Mouse (Mus musculus) embryonic facial prominence, embryonic 10.5 days (tissue): ENCODE measurements at regions not wholly inside any gene's neighbourhood (a gene's known extent, or its start where the extent isn't known, plus 50 kb on each side); places are given as distances from the start of the nearest gene placed in this dataset.

ENCODE experiments used
- DNase-seq: peaks from one replicate; pipeline ENCODE4 v3.0.0-alpha.2; 2017; ENCODE audit warnings: low spot score
- H3K27ac ChIP-seq: fragments of 300-500 bp; sonication (generic); replicated peaks from 2 replicates; pipeline ENCODE4 v1.5.1; 2016; ENCODE audit warnings: mild to moderate bottlenecking
- H3K27me3 ChIP-seq: fragments of 300-500 bp; sonication (generic); replicated peaks from 2 replicates; pipeline ENCODE4 v1.6.1; 2016; ENCODE audit warnings: low read depth, mild to moderate bottlenecking; ENCODE audit not compliant: poor library complexity, severe bottlenecking
- H3K36me3 ChIP-seq: fragments of 300-500 bp; sonication (generic); replicated peaks from 2 replicates; pipeline ENCODE4 v1.6.1; 2016; ENCODE audit warnings: mild to moderate bottlenecking, moderate library complexity
- H3K4me1 ChIP-seq: fragments of 300-500 bp; sonication (generic); 2 replicates; pipeline ENCODE4 v1.6.1; 2016
- H3K4me3 ChIP-seq: fragments of 300-500 bp; sonication (generic); 2 replicates; pipeline ENCODE4 v1.5.1; 2016; ENCODE audit warnings: mild to moderate bottlenecking, moderate library complexity
- H3K9me3 ChIP-seq: fragments of 300-500 bp; sonication (generic); 2 replicates; pipeline ENCODE4 v1.6.1; 2016; ENCODE audit warnings: mild to moderate bottlenecking
- WGBS: fragments of 180-500 bp; shearing (Covaris S2); methylation state at CpG from one replicate; pipeline ENCODE4 v1.1.7; 2016; 5-methylcytosine and 5-hydroxymethylcytosine counted together

- Histone ChIP-seq H3K27me3 (no peaks in the 10 kb centered on the region), H3K27ac (no peak overlapping the region), H3K9me3 (no peaks in the 10 kb centered on the region), H3K4me1 (no peaks in the 10 kb centered on the region), H3K4me3 (no peak overlapping the region), H3K36me3 (no peaks in the 10 kb centered on the region)
- peak; percentile 58 for DNase-seq
- WGBS: 39% methylated on average over 6 of the region's 6 CpGs
Measured at GRCm38 (mm10) chrX:61119499-61119898, 65.9 kb downstream of the Cdr1 start.

- Histone ChIP-seq H3K4me1 (no peaks in the 10 kb centered on the region), H3K4me3 (no peak overlapping the region), H3K9me3 (no peaks in the 10 kb centered on the region), H3K36me3 (no peaks in the 10 kb centered on the region), H3K27ac (no peak overlapping the region), H3K27me3 (no peaks in the 10 kb centered on the region)
- no peak for DNase-seq
- WGBS: 84% methylated on average over 4 of the region's 4 CpGs
Measured at GRCm38 (mm10) chrX:61117368-61117767, 68.0 kb downstream of the Cdr1 start.

GRCm38 (mm10) chrX:61116010-61116447, 69.3 kb downstream of the Cdr1 start:
- Histone ChIP-seq H3K9me3 (no peaks in the 10 kb centered on the region), H3K4me1 (no peaks in the 10 kb centered on the region), H3K4me3 (peak overlapping the region; percentile 44), H3K27ac (no peak overlapping the region), H3K27me3 (no peaks in the 10 kb centered on the region), H3K36me3 (no peaks in the 10 kb centered on the region)
- WGBS: 32% methylated on average over 10 of the region's 10 CpGs
- peak; percentile 15 for DNase-seq
